Mouse (Mus musculus) bone marrow, adult 2 months (tissue): ENCODE measurements around the gene Fnip2.

Experiments used
- CTCF ChIP-seq: fragments of 200-500 bp; IDR thresholded peaks from 2 replicates; pipeline ENCODE4 v1.5.1; 2011; ENCODE audit warnings: low read length, control low read depth; ENCODE audit not compliant: control insufficient read depth, insufficient read depth
- POLR2A ChIP-seq: fragments of 200-500 bp; IDR thresholded peaks from 2 replicates; pipeline ENCODE4 v1.6.1; 2011; ENCODE audit warnings: low read depth, mild to moderate bottlenecking, control low read depth, low read length, borderline replicate concordance; ENCODE audit not compliant: control insufficient read depth

DNA sequence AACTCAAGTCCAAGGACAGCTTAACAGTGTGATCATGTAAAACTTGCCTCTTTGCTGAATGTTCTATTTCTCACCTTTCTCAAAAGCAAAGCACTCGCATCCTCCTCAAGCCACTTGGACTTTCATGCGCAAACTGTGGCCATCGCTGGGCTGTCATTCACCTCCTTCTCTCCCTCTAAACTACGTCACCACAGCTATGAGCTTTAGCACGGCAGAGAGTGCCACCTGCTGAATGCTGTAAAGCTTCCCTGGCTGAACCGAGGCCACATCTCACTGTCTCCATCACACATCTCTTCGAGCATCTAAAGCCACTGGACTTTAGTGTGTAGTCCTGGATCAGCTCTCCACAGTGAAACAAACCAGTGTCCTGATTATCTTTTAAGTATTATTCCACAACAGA lies 72.4 kb downstream of the Fnip2 start:
- TF ChIP-seq POLR2A (no peak), CTCF (no peak)
